Mouse (Mus musculus) thymus, adult 18-20 months (tissue): ENCODE measurements around the gene Adora2a.
"Not testable (repeated sequence)": the region's sequence is repeated elsewhere in the genome, so short reads cannot be mapped to it uniquely, and the experiment has no call there.

Experiments used
- DNase-seq, 2 experiments: peaks; one replicate each; pipeline ENCODE4 v3.0.0; 2022; ENCODE audit warnings: mixed read lengths in 2 of 2

The Adora2a gene

GRCm38 (mm10) chr10:75350564-75350963, 33.9 kb downstream of the Adora2a start:
- no peak for DNase-seq

- DNase-seq: no peak
Observed at GRCm38 (mm10) chr10:75352541-75352940, 35.9 kb downstream of the Adora2a start.

- not testable (repeated sequence) for DNase-seq
Observed at GRCm38 (mm10) chr10:75353838-75354241, 37.2 kb downstream of the Adora2a start.

- DNase-seq: no peak
Observed at GRCm38 (mm10) chr10:75355341-75355740, 38.7 kb downstream of the Adora2a start.

GRCm38 (mm10) chr10:75364214-75364690, 47.6 kb downstream of the Adora2a start:
- not testable (repeated sequence) for DNase-seq

- DNase-seq: no peak
Observed at GRCm38 (mm10) chr10:75364796-75365195, 48.1 kb downstream of the Adora2a start.

GRCm38 (mm10) chr10:75365231-75365633, 48.6 kb downstream of the Adora2a start:
- DNase-seq: peak; percentile 18 to 45

GRCm38 (mm10) chr10:75373655-75374351, 57.1 kb downstream of the Adora2a start:
- not testable (repeated sequence) for DNase-seq

GRCm38 (mm10) chr10:75378688-75379087, 62.0 kb downstream of the Adora2a start:
- no peak for DNase-seq
